Mouse (Mus musculus) bone marrow, adult 2 months (tissue): ENCODE data around the gene Sipa1l3.

Experiments
- CTCF ChIP-seq: fragments of 200-500 bp; IDR thresholded peaks from 2 replicates; pipeline ENCODE4 v1.5.1; 2011; ENCODE audit warnings: low read length, control low read depth; ENCODE audit not compliant: control insufficient read depth, insufficient read depth
- POLR2A ChIP-seq: fragments of 200-500 bp; IDR thresholded peaks from 2 replicates; pipeline ENCODE4 v1.6.1; 2011; ENCODE audit warnings: low read depth, mild to moderate bottlenecking, control low read depth, low read length, borderline replicate concordance; ENCODE audit not compliant: control insufficient read depth

- TF ChIP-seq POLR2A: no peak
- no peak for TF ChIP-seq CTCF
These were observed 59.3 kb downstream of the Sipa1l3 start for GRCm38 (mm10) chr7:29458889-29459740.
